Mouse (Mus musculus): Measurements from ENCODE around the gene Ces1g.

Ces1g gene

DNA sequence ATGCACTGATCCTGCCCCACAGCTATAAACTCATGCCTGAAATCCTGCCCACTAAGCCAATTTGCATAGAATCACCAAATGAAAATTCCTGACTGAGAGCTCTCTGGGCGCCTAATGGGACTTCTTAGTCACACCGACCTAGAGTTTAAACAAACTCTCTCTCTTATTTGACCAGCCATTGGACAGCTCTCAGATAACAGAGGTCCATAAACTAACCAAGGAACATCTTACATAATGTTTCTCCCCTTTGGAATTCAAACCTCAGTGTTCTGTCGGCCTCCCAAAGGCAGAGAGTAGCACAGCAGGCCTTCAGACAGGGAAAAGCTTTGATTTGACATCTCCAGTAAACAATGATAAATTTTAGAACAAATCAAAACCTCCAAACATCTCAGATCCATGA, at the start of gene Ces1g:
TSS of gene Ces1g (minus strand) at position 102 of the 400 bp plus-strand sequence.
- DNase-seq (ENCODE audit: low spot score in 2 of 2), result no peak

GRCm38 (mm10) chr8:93379625-93380024, 42.5 kb upstream of the Ces1g start, which contains the start of gene Ces1h:
Gene Ces1h, minus strand, starts transcription at chr8:93379725.
- no peak for DNase-seq (ENCODE audit: low spot score in 2 of 2)

- no peak for DNase-seq (ENCODE audit: low spot score in 2 of 2)
Observed at GRCm38 (mm10) chr8:93369481-93369880, 32.4 kb upstream of the Ces1g start.

GRCm38 (mm10) chr8:93360113-93360512, 23.0 kb upstream of the Ces1g start:
- no peak for DNase-seq (ENCODE audit: low spot score in 2 of 2)

DNA sequence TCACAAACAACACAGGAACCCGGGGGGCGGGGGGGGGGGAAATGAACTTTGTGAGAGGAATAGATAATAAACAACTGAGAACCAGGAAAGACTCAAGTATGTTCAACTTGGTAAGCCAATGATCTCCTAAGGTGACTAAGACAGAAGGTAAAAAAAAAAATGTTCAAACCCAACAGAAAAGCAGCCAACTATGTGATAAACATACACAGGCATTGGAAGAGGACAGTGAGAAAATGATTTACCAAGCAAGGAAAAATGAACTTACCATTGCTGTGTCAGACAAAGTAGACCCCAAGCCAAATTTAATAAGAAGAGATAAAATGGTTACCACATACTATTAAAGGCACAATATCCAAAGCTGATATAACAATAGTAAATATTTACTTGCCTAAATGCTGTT, 2.4 kb upstream of the Ces1g start:
- no peak for DNase-seq (ENCODE audit: low spot score in 2 of 2)

DNA sequence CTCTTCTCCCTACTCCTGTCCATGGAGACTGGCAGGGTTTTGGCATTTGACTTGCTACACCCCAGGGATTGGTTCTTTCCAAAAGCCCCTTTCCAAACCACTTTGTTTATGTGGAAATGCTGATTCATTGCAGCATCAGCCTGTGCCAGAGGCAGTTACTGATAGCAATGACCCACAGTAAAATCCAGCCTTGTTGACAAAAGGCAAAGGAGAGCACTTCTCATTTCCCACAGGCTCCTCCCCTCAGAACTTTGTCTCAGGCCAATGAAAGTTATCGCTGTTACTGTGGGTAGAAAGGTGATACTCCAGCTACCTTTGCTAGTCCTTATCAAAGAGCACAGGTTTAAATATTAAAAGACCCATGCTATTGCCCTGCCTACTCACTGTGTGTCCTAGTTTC, 4.4 kb downstream of the Ces1g start:
- no peak for DNase-seq (ENCODE audit: low spot score in 2 of 2)

GRCm38 (mm10) chr8:93331151-93331550, 6.0 kb downstream of the Ces1g start:
- no peak for DNase-seq (ENCODE audit: low spot score in 2 of 2)

- DNase-seq (ENCODE audit: low spot score in 2 of 2), result no peak
Observed at GRCm38 (mm10) chr8:93325123-93325522, 12.0 kb downstream of the Ces1g start.

DNA sequence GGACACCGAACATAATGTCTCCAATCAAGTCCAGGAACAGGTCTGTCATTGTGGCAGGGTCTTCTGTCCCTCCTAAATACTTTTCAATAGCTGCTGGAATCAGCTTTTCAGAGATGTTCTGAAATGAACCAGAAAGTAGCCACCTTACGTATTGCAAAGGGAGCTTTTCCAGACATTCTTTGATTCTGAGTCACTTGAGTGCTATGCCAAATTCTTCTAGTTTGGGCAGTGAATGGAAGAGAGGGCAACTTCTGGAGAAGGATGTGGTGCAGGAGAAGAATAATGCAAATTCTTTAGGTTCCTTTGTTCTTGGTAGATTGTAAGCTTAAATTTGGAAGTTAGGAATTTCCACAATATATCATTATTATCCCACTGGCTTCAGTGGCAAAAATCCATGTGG, 20.1 kb downstream of the Ces1g start:
- no peak for DNase-seq (ENCODE audit: low spot score in 2 of 2)

GRCm38 (mm10) chr8:93315557-93315956, 21.6 kb downstream of the Ces1g start:
- DNase-seq (ENCODE audit: low spot score in 2 of 2), result no peak

- no peak for DNase-seq (ENCODE audit: low spot score in 2 of 2)
Observed at GRCm38 (mm10) chr8:93283896-93284295, 53.2 kb downstream of the Ces1g start.

DNA sequence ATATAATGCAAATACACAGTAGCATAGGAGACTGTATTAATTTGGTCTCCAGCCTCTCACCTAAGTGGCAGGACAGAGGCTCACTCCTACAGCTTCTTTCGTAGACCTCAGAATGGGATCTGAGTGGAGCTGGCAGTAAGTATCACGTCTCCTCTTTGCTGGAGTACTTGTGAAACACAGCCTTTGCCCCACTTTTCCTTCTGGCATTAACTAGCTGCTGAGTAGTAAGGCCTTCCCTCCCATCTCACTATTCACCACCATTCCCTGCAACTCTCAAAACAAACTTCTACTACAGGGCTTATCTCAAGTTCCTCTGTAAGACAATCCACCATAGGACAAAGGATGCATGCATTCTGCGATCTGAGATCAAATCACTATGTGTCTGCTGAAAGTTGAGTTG, 54.8 kb downstream of the Ces1g start:
- no peak for DNase-seq (ENCODE audit: low spot score in 2 of 2)

- DNase-seq (ENCODE audit: low spot score in 2 of 2), result no peak
Observed at GRCm38 (mm10) chr8:93279556-93279955, 57.6 kb downstream of the Ces1g start, which contains the start of gene Ces1f. Gene Ces1f, minus strand, starts transcription at chr8:93279747.

DNA sequence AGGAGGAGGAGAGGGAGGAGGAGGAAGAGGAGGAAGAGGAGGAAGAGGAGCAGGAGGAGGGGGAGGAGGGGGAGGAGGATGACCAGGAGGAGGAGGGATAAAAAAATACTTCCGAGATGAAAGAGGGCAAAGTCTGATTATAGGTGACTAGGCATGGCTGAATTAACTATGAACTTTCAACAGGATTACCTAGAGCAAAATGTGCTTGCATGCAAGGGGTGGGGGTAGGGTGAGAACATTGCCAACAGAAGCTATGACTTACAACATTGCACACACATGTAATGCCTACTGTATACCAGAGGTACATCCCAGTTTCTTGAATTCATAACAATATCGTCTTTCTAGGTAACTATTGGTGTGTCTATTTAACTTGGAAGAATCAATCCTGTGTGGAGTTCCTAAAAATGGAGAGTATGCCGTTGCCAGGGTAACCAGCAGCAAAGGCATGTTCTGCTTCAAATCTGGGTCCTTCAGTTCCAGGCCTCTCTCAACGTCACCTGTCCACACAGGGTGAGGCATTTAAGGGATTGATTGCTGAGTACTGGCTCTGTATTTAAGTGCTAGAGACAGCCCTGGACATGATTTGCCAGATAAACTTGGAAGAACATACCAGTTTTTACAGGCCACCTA, 58.8 kb downstream of the Ces1g start:
- no peak for DNase-seq (ENCODE audit: low spot score in 2 of 2)

- no peak for DNase-seq (ENCODE audit: low spot score in 2 of 2)
Observed at GRCm38 (mm10) chr8:93274609-93275008, 62.5 kb downstream of the Ces1g start.

DNA sequence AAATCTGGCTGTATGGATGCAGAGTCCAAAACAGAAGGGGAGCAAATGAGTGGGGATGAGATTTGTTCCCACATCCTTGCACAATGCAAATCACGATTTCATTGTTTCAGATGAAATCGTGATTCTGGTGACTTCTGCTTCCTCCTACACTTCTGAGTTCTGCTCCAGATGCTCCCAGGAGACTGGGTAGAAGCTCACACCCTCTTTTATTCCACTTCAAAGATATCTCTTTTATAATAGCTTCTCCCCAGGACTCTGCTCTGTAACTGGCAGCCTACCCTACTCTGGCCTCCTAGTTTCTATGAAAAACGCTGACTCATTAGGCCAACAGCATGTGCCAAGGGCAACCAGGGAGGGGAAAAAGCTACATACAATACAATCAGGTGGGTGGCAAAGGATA, 63.8 kb downstream of the Ces1g start:
- no peak for DNase-seq (ENCODE audit: low spot score in 2 of 2)

GRCm38 (mm10) chr8:93272686-93273085, 64.4 kb downstream of the Ces1g start:
- DNase-seq (ENCODE audit: low spot score in 2 of 2), result peak in 1 of 2 experiments; percentile 4

DNA sequence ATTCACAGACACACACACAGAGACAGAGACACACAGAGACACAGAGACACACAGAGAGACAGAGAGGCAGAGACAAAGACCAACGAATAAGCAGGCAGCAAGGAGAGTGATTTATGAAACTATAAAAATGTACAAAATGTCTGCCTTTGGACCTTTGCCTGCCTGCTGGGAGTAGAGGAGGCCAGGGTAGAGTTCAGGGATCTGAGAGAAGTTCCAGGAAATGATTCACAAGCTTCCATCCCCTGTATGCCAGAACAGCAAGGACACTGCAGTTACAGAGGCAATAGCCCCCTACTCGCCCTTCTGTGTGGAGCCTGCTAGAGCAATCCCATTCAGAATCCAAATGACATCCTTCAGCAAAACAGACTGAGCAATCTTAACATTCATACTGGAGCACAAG, 75.7 kb downstream of the Ces1g start:
- DNase-seq (ENCODE audit: low spot score in 2 of 2), result no peak

- no peak for DNase-seq (ENCODE audit: low spot score in 2 of 2)
Observed at GRCm38 (mm10) chr8:93252400-93252925, 84.6 kb downstream of the Ces1g start.

All from cerebellum, postnatal 4 days (tissue).